Mouse (Mus musculus): Measurements from ENCODE around the gene Cxadr. TPM values are rescaled to one million over a fixed set of nuclear protein-coding genes. Genes with fewer than 3 reads are reported as not detected.

Cxadr gene
- polyA plus RNA-seq (2012; rRNA removed) = 15.6 and 19.1 TPM in 2 replicates

GRCm38 (mm10) chr16:78301183-78301830 lies at the start of gene Cxadr:
Cxadr (plus strand) TSS chr16:78301489.

GRCm38 (mm10) chr16:78376745-78377570 lies 75.7 kb downstream of the Cxadr start, which contains the start of gene Btg3:
Btg3 (minus strand) TSS chr16:78377192.

Other genes starting within 250 kb of the Cxadr start
- gene Btg3, start 75.7 kb downstream of the Cxadr start, polyA plus RNA-seq (2012; rRNA removed) = 5.9 and 6.3 TPM in 2 replicates